Mouse (Mus musculus) MEL (cell line): ENCODE measurements around the gene Tecta. TPM values are rescaled to one million over a fixed set of nuclear protein-coding genes. Genes with fewer than 3 reads are reported as not detected.

Source experiments
- DNase-seq: peaks from one replicate; pipeline ENCODE4 v3.0.0; 2011; ENCODE audit warnings: low read depth, low spot score
- H3K27ac ChIP-seq: 2 replicates; pipeline ENCODE4 v1.5.1; 2012; ENCODE audit warnings: low read depth, mild to moderate bottlenecking, control low read depth, low read length, moderate library complexity; ENCODE audit not compliant: control insufficient read depth
- H3K27me3 ChIP-seq, 2 experiments: fragments of 150-350 bp in 1 of 2; sonication (generic) in 1 of 2; 2 replicates each; pipeline ENCODE4 v1.6.1; 2012; ENCODE audit warnings: low read length in 2 of 2, mild to moderate bottlenecking in 2 of 2, improper control_type of control experiment in 1 of 2, moderate library complexity in 1 of 2; ENCODE audit not compliant: insufficient read depth in 2 of 2, control insufficient read depth in 1 of 2
- H3K36me3 ChIP-seq, 2 experiments: 2 replicates each; pipeline ENCODE4 v1.6.1; 2012 to 2014; ENCODE audit warnings: low read length in 2 of 2, improper control_type of control experiment in 1 of 2, inconsistent platforms in 1 of 2, mild to moderate bottlenecking in 1 of 2; ENCODE audit not compliant: insufficient read depth in 2 of 2, control insufficient read depth in 1 of 2
- H3K4me1 ChIP-seq, 2 experiments: fragments of 150-350 bp in 1 of 2; sonication (generic) in 1 of 2; 2 replicates each; pipeline ENCODE4 v1.6.1; 2012; ENCODE audit warnings: low read length in 2 of 2, improper control_type of control experiment in 1 of 2, mild to moderate bottlenecking in 1 of 2; ENCODE audit not compliant: insufficient read depth in 2 of 2, control insufficient read depth in 1 of 2
- H3K4me3 ChIP-seq, 2 experiments: fragments of 150-350 bp in 1 of 2; sonication (generic) in 1 of 2; 2 replicates each; pipeline ENCODE4 v1.5.1; 2012; ENCODE audit warnings: low read depth in 2 of 2, low read length in 2 of 2, mild to moderate bottlenecking in 2 of 2, moderate library complexity in 2 of 2, control low read depth in 1 of 2, improper control_type of control experiment in 1 of 2; ENCODE audit not compliant: control insufficient read depth in 1 of 2, insufficient read depth in 1 of 2
- H3K79me2 ChIP-seq: 2 replicates; pipeline ENCODE4 v1.6.1; 2012; ENCODE audit warnings: mild to moderate bottlenecking, low read length, moderate library complexity; ENCODE audit not compliant: control insufficient read depth, poor library complexity, insufficient read depth
- H3K9ac ChIP-seq: 2 replicates; pipeline ENCODE4 v1.6.1; 2012; ENCODE audit warnings: low read depth, mild to moderate bottlenecking, control low read depth, low read length, moderate library complexity; ENCODE audit not compliant: control insufficient read depth, poor library complexity, severe bottlenecking
- H3K9me3 ChIP-seq: fragments of 150-350 bp; sonication (generic); replicated peaks from 2 replicates; pipeline ENCODE4 v1.6.1; 2012; ENCODE audit warnings: mild to moderate bottlenecking, low read length, improper control_type of control experiment, moderate library complexity; ENCODE audit not compliant: insufficient read depth
- BHLHE40 ChIP-seq: IDR thresholded peaks from 2 replicates; pipeline ENCODE4 v1.6.1; 2012; ENCODE audit warnings: low read depth, mild to moderate bottlenecking, inconsistent platforms, low read length, improper control_type of control experiment, borderline replicate concordance
- CHD1 ChIP-seq: IDR thresholded peaks from 2 replicates; pipeline ENCODE4 v1.6.1; 2012; ENCODE audit warnings: low read depth, mild to moderate bottlenecking, inconsistent platforms, low read length, improper control_type of control experiment
- CHD2 ChIP-seq: IDR thresholded peaks from 2 replicates; pipeline ENCODE4 v1.6.1; 2011; ENCODE audit warnings: low read length, improper control_type of control experiment
- E2F4 ChIP-seq: IDR thresholded peaks from 2 replicates; pipeline ENCODE4 v1.6.1; 2011; ENCODE audit warnings: low read depth, low read length, improper control_type of control experiment, borderline replicate concordance
- ELF1 ChIP-seq: IDR thresholded peaks from 2 replicates; pipeline ENCODE4 v1.6.1; 2014; ENCODE audit warnings: low read depth, mild to moderate bottlenecking, inconsistent platforms, low read length, improper control_type of control experiment, moderate library complexity
- ETS1 ChIP-seq: IDR thresholded peaks from 2 replicates; pipeline ENCODE4 v1.6.1; 2012; ENCODE audit warnings: low read depth, mild to moderate bottlenecking, inconsistent platforms, low read length, improper control_type of control experiment, moderate library complexity
- HCFC1 ChIP-seq: IDR thresholded peaks from 2 replicates; pipeline ENCODE4 v1.6.1; 2012; ENCODE audit warnings: low read depth, mild to moderate bottlenecking, inconsistent platforms, low read length, improper control_type of control experiment, moderate library complexity
- MXI1 ChIP-seq: IDR thresholded peaks from 2 replicates; pipeline ENCODE4 v1.6.1; 2011; ENCODE audit warnings: mild to moderate bottlenecking, low read depth, low read length, improper control_type of control experiment
- MYC ChIP-seq: IDR thresholded peaks from 2 replicates; pipeline ENCODE4 v1.6.1; 2011; ENCODE audit warnings: low read depth, mild to moderate bottlenecking, low read length, improper control_type of control experiment, moderate library complexity
- NRF1 ChIP-seq: IDR thresholded peaks from 2 replicates; pipeline ENCODE4 v1.6.1; 2014; ENCODE audit warnings: low read depth, mild to moderate bottlenecking, inconsistent platforms, low read length, improper control_type of control experiment, moderate library complexity; ENCODE audit not compliant: poor library complexity, insufficient read depth, severe bottlenecking
- POLR2A ChIP-seq, 2 experiments: IDR thresholded peaks; 2 replicates each; pipeline ENCODE4 v1.6.1; 2011 to 2012; ENCODE audit warnings: low read length in 2 of 2, mild to moderate bottlenecking in 2 of 2, control low read depth in 1 of 2, improper control_type of control experiment in 1 of 2, low read depth in 1 of 2, moderate library complexity in 1 of 2; ENCODE audit not compliant: control insufficient read depth in 1 of 2, insufficient read depth in 1 of 2, poor library complexity in 1 of 2
- POLR2AphosphoS2 ChIP-seq: IDR thresholded peaks from 2 replicates; pipeline ENCODE4 v1.6.1; 2011; ENCODE audit warnings: low read length, improper control_type of control experiment
- RAD21 ChIP-seq: IDR thresholded peaks from 2 replicates; pipeline ENCODE4 v1.6.1; 2011; ENCODE audit warnings: mild to moderate bottlenecking, low read depth, low read length, improper control_type of control experiment
- SIN3A ChIP-seq: IDR thresholded peaks from 2 replicates; pipeline ENCODE4 v1.6.1; 2012; ENCODE audit warnings: low read length, improper control_type of control experiment, inconsistent platforms
- SMC3 ChIP-seq: IDR thresholded peaks from 2 replicates; pipeline ENCODE4 v1.6.1; 2011; ENCODE audit warnings: low read depth, low read length, improper control_type of control experiment
- TBP ChIP-seq: IDR thresholded peaks from 2 replicates; pipeline ENCODE4 v1.8.0; 2011; ENCODE audit warnings: low read depth, low read length, improper control_type of control experiment
- UBTF ChIP-seq: IDR thresholded peaks from 2 replicates; pipeline ENCODE4 v1.6.1; 2012; ENCODE audit warnings: low read depth, mild to moderate bottlenecking, inconsistent platforms, low read length, improper control_type of control experiment, moderate library complexity, borderline replicate concordance; ENCODE audit not compliant: insufficient read depth
- ZKSCAN1 ChIP-seq: IDR thresholded peaks from 2 replicates; pipeline ENCODE4 v1.6.1; 2012; ENCODE audit warnings: low read depth, mild to moderate bottlenecking, inconsistent platforms, low read length, improper control_type of control experiment, moderate library complexity
- ZNF384 ChIP-seq: IDR thresholded peaks from 2 replicates; pipeline ENCODE4 v1.6.1; 2012; ENCODE audit warnings: low read depth, mild to moderate bottlenecking, inconsistent platforms, low read length, improper control_type of control experiment
- polyA plus RNA-seq, 2 experiments: library from polyadenylated mRNA; stranded (reverse) in 1 of 2; unstranded in 1 of 2; fragments of >175 nt in 1 of 2; fragments of >200 nt in 1 of 2; gene quantifications; 2 replicates each; pipeline versions ENCODE4 v1.2.1 to v1.2.4; 2012; ENCODE audit warnings: low replicate concordance in 2 of 2, low read depth in 1 of 2; ENCODE audit not compliant: insufficient read length in 2 of 2, insufficient read depth in 1 of 2, missing spikeins in 1 of 2
- total RNA-seq: library from RNA; depleted of rRNA; stranded (reverse); fragments of 300-350 nt; gene quantifications from 2 replicates; pipeline ENCODE4 v1.2.3, GENCODE M21; 2012; rRNA removed

Gene Tecta
- total and polyA plus RNA-seq, 3 experiments, result not detected

- no peaks in the 10 kb centered on the region for H3K79me2 ChIP-seq
- H3K9ac ChIP-seq, result no peak overlapping the region
- no peak overlapping the region for H3K4me3 ChIP-seq
- H3K27ac ChIP-seq, result no peak overlapping the region
- no peak for DNase-seq
- H3K9me3 ChIP-seq, result no peaks in the 10 kb centered on the region
- peaks cover 0 to 5% of the 10 kb centered on the region in 2 experiments; a peak in 3 of 4 replicates for H3K27me3 ChIP-seq
- TF ChIP-seq UBTF, result no peak
- TF ChIP-seq ZKSCAN1, result no peak
- no peak for TF ChIP-seq BHLHE40
- no peak for TF ChIP-seq SIN3A
- TF ChIP-seq HCFC1, result no peak
- TF ChIP-seq CHD2, result no peak
- TF ChIP-seq SMC3, result no peak
- no peak for TF ChIP-seq ZNF384
- TF ChIP-seq E2F4, result no peak
- no peak for TF ChIP-seq MXI1
- no peak for TF ChIP-seq CHD1
- no peak for TF ChIP-seq MYC
- no peak for TF ChIP-seq TBP
- TF ChIP-seq POLR2A (IDR thresholded peaks at IDR 0.05; ENCODE audit: control insufficient read depth in 1 of 2, insufficient read depth in 1 of 2, low read depth in 1 of 2, low read length in 2 of 2, poor library complexity in 1 of 2), result no peak
- no peak for TF ChIP-seq POLR2AphosphoS2
- no peak for TF ChIP-seq ELF1
- TF ChIP-seq NRF1, result no peak
- TF ChIP-seq RAD21, result no peak
- no peak for TF ChIP-seq ETS1
- no peaks in the 10 kb centered on the region for H3K4me1 ChIP-seq
- H3K36me3 ChIP-seq, result no peaks in the 10 kb centered on the region
Measured at GRCm38 (mm10) chr9:42279676-42280075, 120.1 kb downstream of the Tecta start.

Other genes starting within 250 kb of the Tecta start
- gene Sc5d, start 135.7 kb downstream of the Tecta start, total RNA-seq, result 17.9 and 19.9 TPM in 2 replicates
- gene Sc5d, start 135.7 kb downstream of the Tecta start, polyA plus RNA-seq, result 10 to 100 TPM in 1 of 2 experiments, not detected in 1; 24.2 TPM
- 13.8 and 15.5 TPM in 2 replicates for gene Tbcel, start 107.9 kb upstream of the Tecta start, total RNA-seq
- gene Tbcel, start 107.9 kb upstream of the Tecta start, polyA plus RNA-seq, result 10 to 100 TPM; 20.4 to 39.8 TPM